Mouse (Mus musculus) R1 (cell line): ENCODE results near the gene Itga2.

Experiments
- DNase-seq: peaks from one replicate; pipeline ENCODE4 v3.0.0-alpha.2; 2018; ENCODE audit warnings: low read depth, low spot score

Itga2 gene

DNA sequence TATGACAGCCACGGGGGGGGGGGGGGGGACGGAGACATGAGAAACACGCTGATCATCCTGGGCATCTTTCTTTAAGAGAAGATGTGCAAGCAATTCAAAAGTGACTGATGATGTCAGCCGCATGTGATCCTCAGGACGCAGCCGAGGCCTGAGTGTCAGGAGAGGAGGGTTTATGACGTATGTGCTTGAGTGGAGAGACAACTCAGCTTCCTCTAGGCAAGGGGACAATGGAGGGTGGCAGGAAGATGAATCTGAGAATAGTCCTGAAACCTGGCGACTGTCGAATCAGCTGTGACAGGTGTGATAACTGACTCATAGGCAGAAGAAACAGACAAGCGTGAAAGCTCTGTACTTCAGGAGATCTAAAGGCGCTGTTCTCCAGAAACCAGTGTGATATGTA lies 53.2 kb downstream of the Itga2 start:
- no peak for DNase-seq

DNA sequence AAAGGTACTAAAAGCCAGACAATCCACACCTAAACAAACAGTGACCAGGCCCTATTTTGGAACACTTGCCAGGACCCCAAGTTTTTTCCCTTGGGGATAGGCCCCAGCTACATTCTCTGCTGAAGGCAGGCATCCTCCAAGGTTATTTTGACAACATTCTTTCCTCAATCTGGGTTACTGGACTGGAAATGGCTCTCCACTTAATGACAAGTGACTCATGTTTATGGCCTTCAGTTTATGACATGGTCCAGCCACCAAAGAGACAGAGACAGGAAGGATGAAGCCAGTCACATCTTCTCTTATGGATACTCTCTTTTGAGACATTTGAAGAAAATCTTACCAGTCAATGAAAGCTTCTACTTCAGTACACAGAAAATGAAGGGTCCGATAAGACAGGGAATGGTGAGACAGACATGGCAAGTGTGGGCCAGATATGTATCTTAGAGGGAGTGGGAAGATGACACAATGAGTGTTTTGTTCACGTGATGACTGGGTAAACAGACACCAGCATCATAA lies 55.8 kb downstream of the Itga2 start:
- no peak for DNase-seq

DNA sequence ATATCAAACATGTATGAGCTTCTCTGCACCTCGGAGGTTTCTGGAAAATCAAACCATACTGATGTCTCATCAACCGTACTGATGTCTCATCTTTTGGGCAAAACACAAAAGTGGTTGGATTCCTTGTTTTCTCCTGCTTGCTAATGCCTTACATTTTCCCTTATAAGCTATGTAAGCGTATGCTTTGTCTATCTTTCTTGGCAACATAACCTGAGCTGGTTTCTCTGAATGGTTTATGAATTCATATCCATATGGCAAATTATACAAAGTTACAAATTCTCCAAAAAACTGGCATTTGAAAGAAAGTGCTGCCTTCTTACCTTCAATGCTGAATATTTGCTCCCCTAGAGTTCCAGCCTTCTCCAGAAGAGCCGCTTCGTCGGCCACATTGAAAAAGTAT lies 57.2 kb downstream of the Itga2 start:
- no peak for DNase-seq

DNA sequence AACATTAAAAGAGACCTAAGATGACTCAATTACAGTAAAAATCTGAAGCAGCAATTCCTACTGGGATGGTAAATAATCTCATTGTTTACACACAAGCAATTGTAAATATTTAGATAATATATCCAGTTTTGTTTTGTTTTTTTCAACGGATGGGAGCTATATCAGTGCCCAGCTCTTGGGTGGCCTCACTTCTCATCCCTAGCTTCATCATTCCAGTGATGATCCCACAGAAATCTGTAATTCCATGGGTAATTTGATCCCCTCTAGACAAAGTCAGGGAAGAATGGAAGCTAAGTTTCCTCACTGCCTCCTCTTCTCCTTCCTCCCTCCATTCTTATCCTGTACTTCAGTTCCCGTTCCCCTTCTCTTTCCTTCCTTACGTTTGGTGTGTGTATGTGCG lies 74.4 kb downstream of the Itga2 start:
- DNase-seq = no peak

DNA sequence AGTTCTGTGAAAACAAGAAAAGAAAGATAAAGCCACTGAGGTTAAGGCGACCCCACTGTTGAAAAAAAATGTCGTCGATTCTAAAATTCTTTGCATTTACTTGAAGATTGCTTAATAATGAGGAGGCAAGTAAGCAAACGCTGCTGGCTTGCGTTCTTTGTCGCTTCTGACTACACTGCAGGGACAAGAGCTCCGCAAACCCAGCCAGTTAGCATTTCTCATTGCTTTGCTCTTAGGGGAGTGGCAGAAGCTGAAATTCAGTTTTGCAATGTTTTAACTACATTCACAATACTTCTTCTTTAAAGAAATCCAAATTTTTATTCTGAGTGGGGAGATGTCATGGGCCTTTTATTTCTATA lies 75.7 kb downstream of the Itga2 start:
- DNase-seq = no peak

DNA sequence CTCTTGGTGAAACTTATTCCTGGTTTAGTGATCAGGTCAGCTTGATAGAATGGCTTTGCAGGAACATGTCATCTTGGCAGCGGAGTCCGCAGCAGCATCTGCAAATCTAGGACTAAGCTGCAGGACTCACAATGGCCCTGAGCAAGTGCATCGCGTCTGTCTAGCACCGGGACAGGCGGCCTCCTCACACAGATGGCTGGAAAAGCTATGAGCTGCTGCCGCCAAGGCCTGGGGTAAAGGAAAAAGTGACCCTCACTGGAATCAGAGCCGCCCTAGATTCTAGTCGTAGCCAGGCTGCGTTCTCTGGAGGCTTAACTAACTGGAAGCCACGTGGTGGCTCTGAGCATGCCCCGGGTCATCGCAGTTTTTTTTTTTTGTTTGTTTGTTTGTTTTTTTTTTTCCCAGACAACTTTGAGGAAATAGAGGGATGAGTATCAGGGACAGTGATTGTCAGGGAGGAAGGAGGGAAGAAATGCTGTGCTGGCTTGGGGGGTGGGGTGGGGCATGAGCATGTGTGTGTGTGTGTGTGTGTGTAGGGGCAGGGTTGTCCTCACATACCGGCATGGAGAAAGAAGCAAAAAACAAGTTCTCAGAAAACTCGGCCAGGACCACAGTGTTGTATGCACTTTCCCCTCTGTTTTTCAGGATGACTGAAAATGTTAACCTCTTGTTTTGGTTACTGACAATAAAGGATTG lies 76.2 kb downstream of the Itga2 start:
- DNase-seq = no peak

DNA sequence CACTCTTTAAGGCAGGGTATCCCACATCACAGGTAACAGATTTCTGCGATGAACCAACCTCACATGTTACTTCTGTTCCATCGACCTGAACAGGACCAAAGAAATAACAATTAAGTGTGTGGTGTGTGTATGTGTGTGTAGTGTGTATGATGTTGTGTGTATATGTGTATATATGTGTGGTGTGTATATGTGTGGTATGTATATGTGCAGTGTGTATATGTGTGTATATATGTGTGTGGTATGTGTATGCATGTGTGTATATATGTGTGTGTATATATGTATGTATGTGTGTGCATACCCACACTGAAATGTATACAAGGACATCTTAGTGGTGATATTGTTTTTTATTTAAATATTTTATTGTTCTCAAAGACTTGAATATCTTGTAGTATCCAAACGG lies 77.5 kb downstream of the Itga2 start:
- DNase-seq = no peak

DNA sequence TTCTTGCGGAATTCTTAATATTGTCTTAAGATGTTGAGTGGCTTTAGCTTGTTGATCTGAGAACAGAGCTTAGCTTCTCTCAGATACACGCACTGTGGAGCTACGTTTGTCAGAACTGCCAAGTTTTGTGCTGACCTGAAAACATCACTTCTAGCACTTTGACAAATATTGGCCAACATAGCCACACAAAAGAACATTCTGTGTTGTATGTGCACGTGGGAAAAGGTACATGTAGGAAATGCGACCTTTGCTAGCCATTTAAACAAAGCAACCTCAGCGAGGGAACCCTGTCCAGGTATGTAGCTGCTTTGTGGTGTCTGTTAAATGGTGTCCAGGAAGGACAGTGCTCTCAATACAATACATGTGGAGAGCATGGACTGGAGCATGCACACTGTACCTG lies 77.9 kb downstream of the Itga2 start:
- DNase-seq = no peak

DNA sequence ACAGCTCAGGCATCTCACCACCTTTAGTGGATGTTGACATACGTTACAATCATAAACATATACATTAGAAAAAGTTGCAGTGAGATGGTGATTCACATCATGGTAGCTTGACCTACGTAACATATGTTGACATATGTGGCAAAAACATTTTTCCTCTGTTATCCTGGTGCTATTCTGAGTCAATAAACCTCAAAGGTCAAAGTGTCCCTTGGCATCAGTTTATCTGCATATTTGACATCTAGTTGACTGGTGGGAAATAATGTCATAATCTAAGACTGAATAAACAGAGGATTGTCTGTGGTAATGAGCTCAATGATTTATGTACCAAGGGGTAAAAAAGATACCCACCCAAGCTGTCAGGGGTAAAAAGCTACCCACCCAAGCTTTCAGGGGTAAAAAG lies 78.7 kb downstream of the Itga2 start:
- no peak for DNase-seq

DNA sequence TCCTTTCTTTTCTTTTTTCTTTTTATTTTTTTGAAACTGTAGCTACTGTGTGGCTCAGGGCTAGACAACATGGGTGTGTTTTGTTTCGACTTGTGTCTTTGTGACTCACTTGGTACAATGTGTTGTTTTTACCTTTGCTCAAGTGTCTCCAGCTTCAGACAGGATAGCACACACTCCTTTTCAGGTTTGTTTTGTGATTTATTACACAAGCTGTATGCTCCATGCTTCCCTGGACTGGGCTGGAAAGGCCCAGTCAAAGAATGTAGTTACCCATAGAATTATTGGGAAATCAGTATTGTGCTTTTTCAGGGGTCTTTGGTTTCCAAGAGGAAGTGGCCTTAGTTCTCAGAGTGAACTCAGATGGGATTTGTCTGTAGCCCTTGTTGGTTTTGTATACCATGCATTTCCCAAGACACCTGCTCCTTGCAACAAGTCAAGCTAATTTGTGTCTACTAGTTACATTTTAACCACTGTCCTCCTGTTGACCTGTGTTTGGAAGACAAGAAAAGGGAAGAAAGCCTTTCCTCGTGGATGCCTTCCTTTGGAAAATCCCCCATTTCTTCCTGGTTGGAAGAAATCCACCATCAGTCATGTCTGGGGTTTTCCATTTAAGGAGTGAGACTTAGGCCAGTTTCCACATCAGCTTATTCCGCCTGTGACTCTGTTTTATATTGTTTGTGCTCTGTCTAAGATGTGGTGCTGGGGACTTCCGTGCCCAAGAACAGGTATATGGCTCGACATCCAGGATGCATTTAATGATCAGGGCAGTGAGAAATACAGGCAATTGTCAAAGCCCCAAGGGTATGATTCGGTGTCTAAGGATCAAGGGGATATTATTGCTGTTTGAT lies 79.4 kb downstream of the Itga2 start:
- DNase-seq = no peak

DNA sequence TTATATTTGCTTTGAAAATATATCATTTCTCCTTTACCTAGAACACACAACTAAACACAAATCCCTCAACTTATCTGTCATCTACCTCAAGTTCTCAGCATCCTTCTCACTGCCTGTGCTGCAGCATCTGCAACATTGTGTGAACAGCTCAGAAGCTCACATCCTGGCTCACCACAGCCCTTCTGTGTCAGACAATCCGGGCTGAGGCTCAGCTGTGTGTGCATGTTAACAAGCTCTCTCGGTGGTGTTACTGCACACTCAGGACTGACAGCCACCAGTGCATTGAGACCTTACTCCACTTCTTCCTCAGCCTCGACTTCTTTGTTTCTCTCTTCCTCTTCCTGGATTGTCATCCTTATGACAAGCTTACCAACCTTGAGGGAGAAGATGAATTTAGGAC lies 83.0 kb downstream of the Itga2 start:
- DNase-seq = no peak

DNA sequence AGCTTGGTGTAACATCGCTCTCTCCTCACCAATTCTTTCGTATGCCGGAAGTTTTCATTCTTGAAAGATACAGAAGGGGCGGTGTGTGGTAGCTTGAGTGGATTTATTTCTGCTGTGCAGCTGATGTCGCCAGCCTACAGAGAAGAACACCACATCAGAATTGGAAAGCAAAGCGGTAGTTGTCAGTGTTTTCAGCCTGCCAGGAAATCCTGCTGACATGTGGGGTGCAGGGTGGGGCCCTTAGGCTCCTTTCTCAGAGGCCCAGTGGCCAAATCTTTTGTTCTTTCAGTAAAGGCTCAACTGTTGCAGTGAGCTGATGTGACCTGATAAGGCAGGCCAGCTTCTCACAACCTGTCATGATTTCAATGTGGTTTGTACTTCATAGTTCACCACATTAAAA lies 86.1 kb downstream of the Itga2 start:
- no peak for DNase-seq

DNA sequence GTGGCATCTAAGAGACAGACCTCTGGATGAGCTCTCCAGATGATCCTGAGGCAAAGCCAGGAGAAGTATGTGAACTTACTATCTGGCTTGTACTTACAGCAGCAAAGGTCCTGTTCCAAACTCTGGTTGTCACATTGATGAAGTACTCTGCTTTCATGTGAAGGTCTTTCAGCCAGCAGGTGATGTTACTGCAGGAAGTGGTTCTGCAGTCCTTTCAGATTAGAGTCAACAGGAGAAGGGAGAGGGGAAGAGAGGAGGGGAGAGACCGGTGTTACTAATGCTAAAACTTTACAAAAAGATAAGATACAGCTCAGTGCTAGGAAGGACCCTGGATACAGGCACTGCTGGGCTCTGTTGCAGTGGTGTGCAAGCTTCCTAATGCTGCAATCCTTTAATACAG lies 88.6 kb downstream of the Itga2 start:
- no peak for DNase-seq

DNA sequence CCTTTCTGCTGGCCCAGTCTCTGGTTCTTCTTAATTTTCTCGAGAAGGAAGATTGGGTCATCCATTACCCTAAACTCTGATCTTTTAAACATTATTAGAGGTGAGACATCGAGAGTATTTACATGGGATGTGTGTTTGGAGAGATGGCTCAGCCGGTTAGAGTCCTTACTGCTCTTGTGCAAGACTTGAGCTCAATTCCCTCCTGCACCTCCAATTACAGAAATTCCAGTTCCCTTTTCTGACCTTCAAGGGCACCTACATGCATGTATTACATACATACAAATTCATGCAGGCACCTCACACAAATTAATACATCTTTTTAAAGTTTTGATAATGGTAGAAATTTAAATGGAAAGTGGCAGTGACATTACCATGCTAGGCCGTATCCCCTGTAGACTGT lies 91.4 kb downstream of the Itga2 start:
- no peak for DNase-seq

DNA sequence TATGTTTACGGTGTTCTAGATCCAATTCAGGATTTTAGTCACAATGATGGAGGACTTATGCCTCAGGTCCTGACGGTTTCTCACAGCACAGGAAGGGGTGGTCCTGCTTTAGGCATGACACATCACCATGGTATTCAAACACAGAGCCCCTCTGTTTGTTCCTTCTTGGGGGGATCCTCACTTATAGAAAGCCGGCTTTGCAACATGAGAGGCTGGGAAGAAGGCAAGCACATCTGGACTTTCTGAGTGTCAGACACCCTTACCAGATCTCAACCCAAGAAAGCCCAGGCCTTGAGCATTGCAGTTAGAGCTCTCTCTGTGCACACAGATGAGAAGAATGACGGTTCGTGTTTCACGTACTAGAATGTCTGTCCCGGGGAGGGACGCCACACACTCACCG lies 92.8 kb downstream of the Itga2 start:
- DNase-seq = no peak

DNA sequence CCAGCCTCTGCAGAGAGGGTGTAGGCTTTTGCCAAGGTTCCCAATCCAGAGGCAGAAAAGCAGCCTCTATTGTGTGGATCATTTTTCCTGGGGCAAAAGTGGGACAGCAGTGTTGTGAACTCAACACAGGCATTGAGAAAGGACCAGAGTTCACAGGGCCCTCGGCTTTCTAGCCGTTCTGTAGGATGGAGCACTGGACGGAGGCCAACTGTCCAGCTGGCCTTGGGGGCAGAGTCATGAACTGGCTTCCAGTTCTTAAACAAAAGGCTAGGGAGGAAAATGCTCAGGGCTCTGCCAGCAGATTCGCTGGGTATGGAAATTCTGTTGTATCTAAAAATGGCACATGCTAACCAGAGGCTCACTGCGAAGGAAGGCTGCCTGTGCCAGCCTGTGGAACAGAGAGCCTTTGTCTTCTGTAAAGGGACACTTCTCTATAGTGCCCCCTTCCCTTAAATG lies 93.3 kb downstream of the Itga2 start:
- DNase-seq = no peak

DNA sequence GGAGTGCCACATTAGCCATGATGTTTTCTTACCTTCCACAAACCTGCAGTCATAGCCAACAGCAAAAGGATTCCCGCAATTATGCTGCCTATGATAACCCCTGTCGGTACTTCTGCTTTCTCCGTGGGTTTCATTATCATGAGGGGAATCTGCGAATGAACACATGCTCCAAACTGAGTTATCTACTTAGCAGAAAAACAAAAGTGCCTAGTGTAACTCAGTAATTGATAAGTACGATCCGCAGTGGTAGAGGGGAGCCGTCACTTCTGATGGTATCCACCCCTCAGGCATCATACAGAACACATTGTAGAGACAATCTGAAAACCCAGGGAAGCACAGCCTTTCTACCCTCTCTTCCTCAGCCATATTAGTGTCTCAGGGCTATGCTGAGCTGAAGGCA lies 94.8 kb downstream of the Itga2 start:
- DNase-seq = no peak

DNA sequence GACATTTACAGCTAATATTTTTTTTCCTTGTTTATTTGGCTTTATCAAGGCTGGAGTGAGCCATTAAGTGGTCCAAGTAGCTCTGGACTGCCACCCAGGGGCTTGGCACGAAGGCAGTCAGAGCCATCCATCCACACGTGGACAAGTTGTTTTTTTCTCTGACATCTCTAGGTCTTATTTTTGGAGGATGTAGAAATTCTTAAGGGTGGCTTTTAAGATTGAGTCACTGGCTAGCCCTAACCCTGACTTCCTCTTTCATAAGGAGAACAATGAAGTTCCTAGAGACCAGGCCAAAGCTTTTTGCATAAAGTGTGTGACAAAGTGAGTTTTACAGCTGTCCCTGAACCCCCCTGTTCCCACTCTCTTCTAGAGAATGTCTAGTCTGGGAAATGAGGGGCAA lies 97.3 kb downstream of the Itga2 start:
- no peak for DNase-seq

DNA sequence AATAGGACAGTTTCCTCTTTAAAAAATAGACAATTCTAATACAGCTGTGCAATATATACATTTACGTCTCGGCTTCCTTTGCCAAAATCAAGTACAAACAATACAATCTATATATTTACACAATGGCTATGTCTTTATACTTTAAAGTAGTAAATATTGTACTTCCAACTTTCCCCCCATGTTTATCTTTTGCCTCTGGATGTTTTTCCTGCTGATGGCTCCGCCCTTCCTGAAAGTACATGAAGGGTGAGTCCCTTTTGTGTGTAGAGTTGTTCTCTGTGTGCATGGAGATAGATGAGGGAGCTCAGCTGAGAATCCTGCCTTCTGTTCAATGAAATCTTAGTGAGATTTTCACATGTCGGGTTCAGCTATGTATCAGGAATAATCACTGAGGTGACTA lies 98.5 kb downstream of the Itga2 start:
- DNase-seq = no peak

DNA sequence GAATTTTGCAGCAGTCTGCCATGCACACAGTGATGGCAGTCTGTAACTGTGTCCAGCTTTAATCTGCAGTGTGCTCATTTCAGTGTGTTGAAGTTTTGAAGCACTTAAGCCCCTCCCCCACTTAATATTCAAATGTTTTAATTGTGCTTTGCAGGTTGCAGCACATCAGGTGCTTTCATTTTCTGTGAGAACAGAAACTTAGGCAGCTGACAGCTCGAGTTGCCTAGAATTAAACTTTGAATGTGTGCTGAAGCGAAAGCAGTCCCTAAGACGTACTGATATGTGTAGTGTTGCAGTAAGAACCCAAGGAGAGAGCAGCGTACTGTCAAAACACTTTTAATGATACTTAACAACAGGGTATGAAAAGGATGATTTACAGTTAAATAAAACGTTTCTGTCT lies 99.1 kb downstream of the Itga2 start:
- no peak for DNase-seq

DNA sequence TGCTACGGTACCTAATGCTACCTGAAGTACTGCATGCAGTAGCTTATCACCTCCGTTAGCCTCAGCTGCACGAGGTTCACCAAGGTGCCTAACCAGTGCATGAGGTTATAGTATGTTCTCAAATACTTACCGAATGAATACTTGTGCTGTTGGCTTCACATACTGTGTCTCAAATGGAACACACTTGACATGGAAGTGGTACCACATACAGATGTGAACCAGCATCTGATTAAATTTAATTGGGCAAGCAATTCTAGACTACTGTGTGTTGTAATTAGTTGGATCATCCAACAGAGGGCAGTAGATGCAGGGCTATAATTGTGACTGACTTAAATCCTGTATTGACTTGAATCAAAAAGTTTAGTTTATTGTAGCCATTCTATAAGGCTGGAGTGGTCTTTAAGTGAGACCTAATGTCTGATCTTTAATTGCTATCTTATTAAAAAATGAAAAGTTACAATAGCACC lies 100.5 kb downstream of the Itga2 start:
- DNase-seq = peak; percentile 61

DNA sequence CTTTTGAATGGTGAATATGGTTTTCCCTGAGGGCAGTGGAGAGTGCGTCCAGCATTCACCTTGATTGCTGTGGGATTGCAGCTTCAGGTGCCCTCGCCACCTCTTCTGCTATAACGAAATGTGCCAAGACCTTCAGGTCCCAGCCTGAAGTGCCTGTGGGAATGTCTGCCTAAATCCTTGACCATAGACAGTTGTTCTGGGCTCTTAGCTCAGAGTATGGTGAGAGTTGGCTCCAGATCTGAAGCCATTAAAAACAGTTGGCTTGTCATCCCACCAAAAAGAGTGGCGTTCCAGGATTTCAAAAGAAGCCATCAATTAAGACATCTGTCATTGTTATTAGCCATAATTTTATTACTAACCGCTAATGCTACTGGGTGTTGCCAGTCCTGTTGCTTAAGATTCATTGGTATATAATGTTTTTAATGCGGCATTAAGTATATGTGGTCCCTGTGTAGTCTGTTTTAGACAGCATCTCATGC lies 106.5 kb downstream of the Itga2 start:
- DNase-seq = no peak

DNA sequence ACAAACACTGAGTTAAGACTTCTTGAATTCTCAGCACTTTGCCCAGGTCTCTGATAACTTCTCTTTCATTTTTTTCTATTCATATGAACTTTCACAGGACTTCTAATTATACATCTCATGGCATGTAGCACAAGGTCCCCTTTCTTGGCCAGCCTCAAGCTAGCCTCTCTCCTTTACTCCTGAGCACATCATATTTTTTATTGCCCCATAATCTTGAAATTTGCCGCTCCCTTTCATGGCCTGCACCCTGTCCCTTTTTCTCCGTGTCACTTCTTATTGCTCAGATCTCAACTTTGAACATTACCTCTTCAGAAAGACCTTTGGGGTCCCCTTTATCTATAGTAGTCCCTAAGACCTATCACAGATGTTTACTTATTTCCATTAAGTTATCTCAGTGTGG lies 109.0 kb downstream of the Itga2 start:
- DNase-seq = no peak
